Mouse (Mus musculus) B cell, adult (primary cell): Measurements from ENCODE around the gene Gm7876. TPM values are rescaled to one million over a fixed set of nuclear protein-coding genes. Genes with fewer than 3 reads are reported as not detected.

Experiments used
- total RNA-seq: library from RNA; stranded (reverse); gene quantifications from 4 replicates; pipeline ENCODE4 v1.2.4, GENCODE M21; 2023; ENCODE audit not compliant: inconsistent age

Gene Gm7876
- total RNA-seq: not detected in 4 replicates

DNA sequence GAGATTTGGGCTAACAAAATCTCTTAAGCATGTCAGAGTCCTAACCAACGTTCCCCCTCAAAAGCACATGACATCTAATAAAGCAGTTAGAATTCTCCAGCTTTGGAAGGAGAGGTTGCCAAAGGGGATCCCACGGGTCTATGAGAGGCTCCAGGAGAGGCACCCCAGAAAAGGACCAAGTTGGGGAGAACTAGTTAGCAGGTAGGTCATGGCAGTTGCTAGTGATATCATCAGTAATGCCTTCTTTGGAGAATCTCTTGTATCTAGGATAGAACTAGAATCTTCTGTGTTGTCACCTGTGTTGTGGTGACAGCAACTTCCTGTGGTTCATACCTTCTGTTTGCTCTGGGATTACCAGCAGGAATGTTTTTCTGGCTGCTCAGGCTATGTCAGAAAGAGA lies at the start of gene Gm7876:
TSS of gene Gm7876 (plus strand) at position 301 of the 400 bp plus-strand sequence.

DNA sequence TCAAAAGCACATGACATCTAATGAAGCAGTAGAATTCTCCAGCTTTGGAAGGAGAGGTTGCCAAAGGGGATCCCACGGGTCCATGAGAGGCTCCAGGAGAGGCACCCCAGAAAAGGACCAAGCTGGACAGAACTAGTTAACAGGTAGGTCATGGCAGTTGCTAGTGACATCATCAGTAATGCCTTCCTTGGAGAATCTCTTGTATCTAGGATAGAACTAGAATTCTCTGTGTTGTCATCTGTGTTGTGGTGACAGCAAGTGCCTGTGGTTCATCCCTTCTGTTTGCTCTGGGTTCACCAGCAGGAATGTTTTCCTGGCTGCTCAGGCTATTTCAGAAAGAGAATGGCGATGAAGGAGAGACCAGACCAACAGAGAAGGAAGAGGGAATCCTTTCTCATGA lies 45.1 kb upstream of the Gm7876 start, which contains the start of gene Gm3239:
TSS of gene Gm3239 (plus strand) at position 301 of the 400 bp plus-strand sequence.

DNA sequence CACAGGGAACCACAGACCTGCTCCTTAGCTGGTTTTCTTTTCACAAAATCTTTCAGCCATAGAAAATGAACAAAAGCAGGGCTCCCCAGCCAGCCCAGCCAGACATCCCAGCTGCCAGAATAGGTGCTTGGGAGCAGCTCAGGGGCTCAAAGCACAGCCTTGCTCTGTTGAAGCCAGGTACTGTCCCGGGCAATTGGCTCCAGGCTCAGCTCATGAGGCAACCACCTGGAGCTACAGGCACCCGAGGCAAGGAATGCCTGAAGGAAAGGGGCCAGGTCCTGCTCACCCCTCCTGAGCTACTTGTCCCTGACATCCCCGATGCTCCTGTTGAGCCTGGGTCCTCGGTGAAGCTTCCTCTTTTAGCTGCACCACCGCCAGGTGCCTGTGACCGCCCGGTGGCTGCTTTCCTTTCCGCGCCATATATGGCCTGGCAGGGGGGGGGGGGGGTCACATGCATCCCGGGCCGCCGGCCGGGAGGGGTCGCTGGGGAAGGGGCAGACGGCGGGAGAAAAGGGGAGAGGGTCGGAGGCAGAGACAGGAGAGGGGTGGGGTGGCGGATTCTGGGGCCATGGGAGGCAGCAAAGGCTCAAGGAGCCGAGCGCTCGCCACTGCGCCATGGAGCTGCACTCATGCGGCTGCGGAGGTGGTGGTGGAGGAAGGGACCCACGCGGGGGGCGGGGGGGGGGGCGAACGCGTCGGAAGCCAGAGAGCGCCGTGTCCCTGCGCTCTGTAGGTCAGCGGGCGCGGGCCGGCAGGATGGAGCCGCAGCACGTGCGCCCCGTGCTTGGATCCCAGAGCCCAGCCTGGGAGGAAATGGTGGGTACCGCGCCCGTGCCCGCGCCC lies 17.2 kb downstream of the Gm7876 start, which contains the start of gene Gm3252:
TSS of gene Gm3252 (plus strand) at position 738 of the 843 bp plus-strand sequence.

Other genes starting within 250 kb of the Gm7876 start
- gene Gm3182, start 227.5 kb upstream of the Gm7876 start, total RNA-seq: not detected in 4 replicates
- not detected in 4 replicates for gene Gm3047, start 153.8 kb upstream of the Gm7876 start, total RNA-seq
- not detected in 4 replicates for gene Gm8159, start 76.9 kb upstream of the Gm7876 start, total RNA-seq
- gene Gm3239, start 45.0 kb upstream of the Gm7876 start, total RNA-seq: not detected in 4 replicates
- gene Gm3252, start 17.5 kb downstream of the Gm7876 start, total RNA-seq: not detected in 4 replicates
- not detected in 4 replicates for gene Gm9602, start 67.1 kb downstream of the Gm7876 start, total RNA-seq
- gene Gm3269, start 128.9 kb downstream of the Gm7876 start, total RNA-seq: not detected in 4 replicates
- gene Gm3264, start 146.3 kb downstream of the Gm7876 start, total RNA-seq: not detected in 4 replicates
- not detected in 4 replicates for gene Gm3278, start 183.2 kb downstream of the Gm7876 start, total RNA-seq